Mouse (Mus musculus) megakaryocyte, embryonic 14.5 days (primary cell): ENCODE data around the gene Tulp4.

Experiments used
- FLI1 ChIP-seq: IDR thresholded peaks from 2 replicates; pipeline ENCODE4 v1.6.1; 2012; ENCODE audit warnings: low read length, inconsistent platforms, mixed read lengths
- GATA1 ChIP-seq: IDR thresholded peaks from 3 replicates; pipeline ENCODE4 v1.6.1; 2012; ENCODE audit warnings: mixed read lengths, low read length, inconsistent platforms, borderline replicate concordance

- TF ChIP-seq GATA1: no peak
- TF ChIP-seq FLI1: no peak
Measured at GRCm38 (mm10) chr17:6113653-6114052, 7.4 kb downstream of the Tulp4 start.
